Mouse (Mus musculus): ENCODE measurements around the gene Prkd2. TPM values are rescaled to one million over a fixed set of nuclear protein-coding genes. Genes with fewer than 3 reads are reported as not detected.
A peak's percentile ranks its signal among the peaks of the same experiment; 100 is the strongest.

The Prkd2 gene
- polyA plus RNA-seq, 1 experiment from 2014 or later, result 10.3 TPM

DNA sequence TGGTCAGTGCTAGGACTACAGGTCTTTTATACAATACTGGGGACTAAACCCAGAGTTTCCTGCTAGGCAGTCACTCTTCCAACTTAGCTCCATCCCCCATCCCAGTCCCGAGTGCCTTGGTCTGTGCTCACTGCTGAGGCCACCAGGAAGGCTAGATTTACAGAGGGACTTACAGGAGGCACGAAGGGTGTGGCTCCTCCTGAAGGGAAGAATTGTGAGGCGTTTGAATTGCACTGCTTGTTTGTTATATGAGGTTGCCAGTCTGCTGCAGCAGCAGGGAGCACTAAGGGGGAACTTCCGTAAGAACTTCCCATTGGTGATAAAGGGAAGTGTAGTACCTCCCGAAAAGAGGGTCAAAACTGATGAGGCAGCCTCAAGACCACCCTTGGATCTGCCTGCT is 37.9 kb downstream of the Prkd2 start:
- peaks cover 23% of the 10 kb centered on the region for H3K36me3 ChIP-seq (ENCODE audit: control insufficient read depth, insufficient read depth, low read length)
- H3K4me3 ChIP-seq (ENCODE audit: low read length), result no peak overlapping the region
- peaks cover 6% of the 10 kb centered on the region for H3K27me3 ChIP-seq (replicated peaks; ENCODE audit: control insufficient read depth, insufficient read depth, low read length)
- peak overlapping the region; percentile 30 for H3K9ac ChIP-seq (ENCODE audit: low read depth, low read length)
- peaks cover 7% of the 10 kb centered on the region for H3K9me3 ChIP-seq (ENCODE audit: control insufficient read depth, low read length)
- H3K4me1 ChIP-seq (ENCODE audit: control insufficient read depth, insufficient read depth, low read length), result peaks cover 22% of the 10 kb centered on the region
- peak overlapping the region; percentile 38; the same call in 1 of the 2 replicates for H3K27ac ChIP-seq (ENCODE audit: low read length)
- no peak overlapping the region for H3K4me2 ChIP-seq (ENCODE audit: low read depth, low read length)
- no peak for ATAC-seq
- 28% methylated on average over 5 of the region's 5 CpGs for WGBS

DNA sequence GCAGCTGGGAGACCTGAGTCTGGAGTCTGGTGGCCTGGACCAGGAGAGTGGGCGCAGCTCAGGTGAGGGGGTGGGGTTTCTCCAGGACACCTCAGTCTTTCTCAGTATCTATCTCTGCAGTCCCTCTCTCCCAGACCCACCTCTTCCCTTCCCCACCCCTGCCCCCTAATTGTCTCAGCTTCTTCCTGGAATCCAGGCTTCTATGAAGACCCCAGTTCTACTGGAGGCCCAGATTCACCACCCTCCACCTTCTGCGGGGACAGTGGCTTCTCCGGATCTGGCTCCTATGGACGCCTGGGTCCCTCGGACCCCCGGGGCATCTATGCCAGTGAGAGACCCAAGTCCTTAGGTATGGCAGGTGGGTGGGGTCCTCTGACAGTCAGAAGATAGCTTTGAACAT is 40.5 kb downstream of the Prkd2 start:
- Histone ChIP-seq H3K4me3 (ENCODE audit: low read length) (no peak overlapping the region), H3K4me2 (ENCODE audit: low read depth, low read length) (no peak overlapping the region), H3K4me1 (ENCODE audit: control insufficient read depth, insufficient read depth, low read length) (peaks cover 15% of the 10 kb centered on the region), H3K9ac (ENCODE audit: low read depth, low read length) (0 out of 2 replicates have a peak overlapping the region, but pooled peaks have one; percentile 5), H3K27ac (ENCODE audit: low read length) (no peak overlapping the region), H3K27me3 (replicated peaks; ENCODE audit: control insufficient read depth, insufficient read depth, low read length) (peaks cover 15% of the 10 kb centered on the region), H3K36me3 (ENCODE audit: control insufficient read depth, insufficient read depth, low read length) (peaks cover 32% of the 10 kb centered on the region), H3K9me3 (ENCODE audit: control insufficient read depth, low read length) (peaks cover 15% of the 10 kb centered on the region)
- ATAC-seq, result no peak
- WGBS, result 91% methylated on average over 6 of the region's 6 CpGs

DNA sequence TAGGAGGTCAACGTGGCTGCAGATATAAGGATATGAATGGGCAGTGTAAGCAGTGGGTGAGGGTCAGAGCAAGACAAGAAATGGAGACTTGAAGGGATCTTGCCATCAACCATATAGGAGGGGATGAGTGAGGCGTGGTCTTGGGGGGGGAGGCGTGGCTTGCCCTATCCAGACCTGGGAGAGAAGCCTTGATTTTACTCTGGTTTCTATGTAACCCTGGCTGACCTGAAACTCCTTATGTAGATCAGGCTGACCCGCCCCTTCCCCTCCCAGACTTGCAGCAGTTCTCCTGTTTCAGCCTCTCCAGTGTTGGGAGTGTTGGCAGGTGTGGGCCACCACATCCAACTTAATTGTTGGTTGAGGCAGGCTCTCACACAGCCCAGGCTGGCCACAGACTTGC is 41.6 kb downstream of the Prkd2 start:
- ATAC-seq, result no peak
- Histone ChIP-seq H3K27me3 (replicated peaks; ENCODE audit: control insufficient read depth, insufficient read depth, low read length) (peaks cover 15% of the 10 kb centered on the region), H3K4me1 (ENCODE audit: control insufficient read depth, insufficient read depth, low read length) (peaks cover 11% of the 10 kb centered on the region; the same call in 1 of the 2 replicates), H3K4me2 (ENCODE audit: low read depth, low read length) (no peak overlapping the region), H3K27ac (ENCODE audit: low read length) (no peak overlapping the region), H3K4me3 (ENCODE audit: low read length) (no peak overlapping the region), H3K36me3 (ENCODE audit: control insufficient read depth, insufficient read depth, low read length) (peaks cover 32% of the 10 kb centered on the region), H3K9me3 (ENCODE audit: control insufficient read depth, low read length) (peaks cover 15% of the 10 kb centered on the region), H3K9ac (ENCODE audit: low read depth, low read length) (no peak overlapping the region)
- 78% methylated on average over 4 of the region's 4 CpGs for WGBS

DNA sequence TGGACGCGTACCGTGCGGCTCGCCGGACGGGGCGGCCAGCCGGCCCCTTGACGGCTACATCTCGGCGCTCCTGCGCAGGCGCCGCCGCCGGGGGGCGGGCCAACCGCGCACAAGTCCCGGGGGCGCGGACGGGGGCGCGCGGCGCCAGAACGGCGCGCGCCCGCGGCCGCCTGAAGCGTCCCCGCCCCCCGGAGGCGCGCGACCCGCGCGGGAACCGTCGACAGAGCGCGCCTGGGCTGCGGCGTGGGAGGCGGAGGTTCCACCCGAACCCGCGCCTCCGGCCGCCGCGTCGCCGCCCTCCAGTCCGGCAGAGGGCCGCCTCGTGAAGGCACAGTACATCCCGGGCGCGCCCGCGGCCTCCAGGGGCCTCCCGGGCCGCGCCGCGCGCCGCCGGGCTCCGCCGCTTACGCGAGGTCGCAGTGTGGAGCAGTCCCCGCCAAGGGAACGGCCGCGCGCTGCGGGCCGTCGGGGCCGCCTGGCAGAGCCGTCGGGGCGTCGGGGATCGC is 42.6 kb downstream of the Prkd2 start:
- ATAC-seq, result 0 out of 2 replicates have a peak, but pooled peaks have one; percentile 41
- Histone ChIP-seq H3K36me3 (ENCODE audit: control insufficient read depth, insufficient read depth, low read length) (peaks cover 32% of the 10 kb centered on the region), H3K9ac (ENCODE audit: low read depth, low read length) (0 out of 2 replicates have a peak overlapping the region, but pooled peaks have one; percentile 40), H3K4me1 (ENCODE audit: control insufficient read depth, insufficient read depth, low read length) (peaks cover 9% of the 10 kb centered on the region; the same call in 1 of the 2 replicates), H3K27me3 (replicated peaks; ENCODE audit: control insufficient read depth, insufficient read depth, low read length) (peaks cover 15% of the 10 kb centered on the region), H3K4me3 (ENCODE audit: low read length) (peak overlapping the region; percentile 42), H3K9me3 (ENCODE audit: control insufficient read depth, low read length) (peaks cover 15% of the 10 kb centered on the region), H3K4me2 (ENCODE audit: low read depth, low read length) (peak overlapping the region; percentile 44), H3K27ac (ENCODE audit: low read length) (no peak overlapping the region)
- WGBS, result 22% methylated on average over 84 of the region's 95 CpGs

DNA sequence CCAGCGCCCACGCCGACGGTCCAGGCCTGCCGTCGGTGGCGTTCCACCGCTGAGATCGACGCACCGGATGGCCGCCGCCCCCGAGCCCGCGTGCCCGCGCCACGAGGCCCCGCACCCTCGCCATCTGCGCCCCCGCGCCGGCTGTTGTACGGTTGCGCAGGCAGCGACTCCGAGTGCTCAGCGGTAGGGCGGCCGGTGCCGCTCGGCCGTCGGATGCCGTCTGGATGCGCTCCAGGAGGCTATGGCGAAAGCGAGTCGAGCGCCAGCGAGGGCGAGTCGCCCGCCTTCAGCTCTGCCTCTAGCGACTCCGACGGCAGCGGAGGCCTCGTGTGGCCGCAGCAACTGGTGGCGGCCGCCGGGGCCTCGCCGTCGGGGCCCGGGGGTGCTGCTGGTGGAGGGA is 43.2 kb downstream of the Prkd2 start:
- H3K36me3 ChIP-seq (ENCODE audit: control insufficient read depth, insufficient read depth, low read length), result peaks cover 32% of the 10 kb centered on the region
- no peak for ATAC-seq
- H3K4me2 ChIP-seq (ENCODE audit: low read depth, low read length), result peak overlapping the region; percentile 44; the same call in 1 of the 2 replicates
- WGBS, result 50% methylated on average over 59 of the region's 59 CpGs
- H3K27ac ChIP-seq (ENCODE audit: low read length), result no peak overlapping the region
- H3K9me3 ChIP-seq (ENCODE audit: control insufficient read depth, low read length), result peaks cover 15% of the 10 kb centered on the region
- H3K9ac ChIP-seq (ENCODE audit: low read depth, low read length), result 0 out of 2 replicates have a peak overlapping the region, but pooled peaks have one; percentile 40
- peaks cover 8% of the 10 kb centered on the region; the same call in 1 of the 2 replicates for H3K4me1 ChIP-seq (ENCODE audit: control insufficient read depth, insufficient read depth, low read length)
- H3K4me3 ChIP-seq (ENCODE audit: low read length), result peak overlapping the region; percentile 42
- H3K27me3 ChIP-seq (replicated peaks; ENCODE audit: control insufficient read depth, insufficient read depth, low read length), result peaks cover 19% of the 10 kb centered on the region

DNA sequence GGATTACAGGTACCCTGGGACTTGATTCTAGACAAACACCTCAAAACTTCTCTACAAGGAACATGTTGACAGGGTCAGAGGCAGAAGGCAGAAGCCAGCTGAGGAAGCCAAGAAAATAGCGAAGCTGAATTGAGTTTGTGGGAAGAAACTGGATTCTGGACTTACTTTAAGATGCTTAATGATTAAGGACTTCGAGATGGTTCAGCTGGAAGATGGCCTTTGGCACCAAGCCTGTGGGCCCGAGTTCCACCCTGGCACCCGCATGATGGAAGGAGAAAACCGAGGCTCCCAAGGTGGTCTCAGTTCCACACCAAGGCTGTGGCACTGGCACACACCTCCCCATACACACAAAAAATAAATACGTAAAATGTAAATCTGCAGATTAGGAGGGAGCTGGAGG is 47.8 kb downstream of the Prkd2 start:
- peaks cover 9% of the 10 kb centered on the region for H3K9me3 ChIP-seq (ENCODE audit: control insufficient read depth, low read length)
- 28% methylated on average over 6 of the region's 6 CpGs for WGBS
- H3K4me3 ChIP-seq (ENCODE audit: low read length), result peak overlapping the region; percentile 32
- ATAC-seq, result no peak
- peaks cover 32% of the 10 kb centered on the region for H3K27me3 ChIP-seq (replicated peaks; ENCODE audit: control insufficient read depth, insufficient read depth, low read length)
- H3K36me3 ChIP-seq (ENCODE audit: control insufficient read depth, insufficient read depth, low read length), result peaks cover 10% of the 10 kb centered on the region
- H3K4me1 ChIP-seq (ENCODE audit: control insufficient read depth, insufficient read depth, low read length), result peaks cover 32% of the 10 kb centered on the region
- peak overlapping the region; percentile 70 for H3K4me2 ChIP-seq (ENCODE audit: low read depth, low read length)
- H3K27ac ChIP-seq (ENCODE audit: low read length), result peak overlapping the region; percentile 94
- H3K9ac ChIP-seq (ENCODE audit: low read depth, low read length), result no peak overlapping the region

DNA sequence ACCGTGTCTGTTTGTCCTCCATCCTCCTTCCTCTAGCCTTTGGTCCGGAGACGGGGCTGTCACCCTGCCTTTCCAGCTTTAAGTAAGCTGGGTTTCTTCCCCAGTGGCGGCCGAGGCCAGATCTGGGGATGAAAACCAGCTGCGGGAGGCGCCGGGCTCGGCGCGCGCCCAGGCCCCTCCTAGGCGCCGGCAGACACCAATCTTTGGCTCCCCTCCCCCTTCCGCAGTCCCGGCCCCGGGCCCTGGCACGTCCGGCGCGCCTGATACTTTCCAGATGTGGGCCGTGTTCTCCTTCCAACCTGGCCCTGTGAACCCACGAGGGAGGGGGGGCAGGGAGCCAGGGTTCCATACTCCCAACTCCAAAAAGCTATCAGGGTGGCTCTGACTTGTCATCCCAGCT is 48.2 kb downstream of the Prkd2 start:
- H3K36me3 ChIP-seq (ENCODE audit: control insufficient read depth, insufficient read depth, low read length), result peaks cover 6% of the 10 kb centered on the region
- peaks cover 28% of the 10 kb centered on the region for H3K27me3 ChIP-seq (replicated peaks; ENCODE audit: control insufficient read depth, insufficient read depth, low read length)
- H3K9ac ChIP-seq (ENCODE audit: low read depth, low read length), result no peak overlapping the region; the same call in 1 of the 2 replicates
- ATAC-seq, result peak; percentile 69
- H3K4me3 ChIP-seq (ENCODE audit: low read length), result peak overlapping the region; percentile 32
- peak overlapping the region; percentile 70 for H3K4me2 ChIP-seq (ENCODE audit: low read depth, low read length)
- peaks cover 33% of the 10 kb centered on the region for H3K4me1 ChIP-seq (ENCODE audit: control insufficient read depth, insufficient read depth, low read length)
- H3K27ac ChIP-seq (ENCODE audit: low read length), result peak overlapping the region; percentile 94
- 2% methylated on average over 23 of the region's 23 CpGs for WGBS
- peaks cover 5% of the 10 kb centered on the region for H3K9me3 ChIP-seq (ENCODE audit: control insufficient read depth, low read length)

DNA sequence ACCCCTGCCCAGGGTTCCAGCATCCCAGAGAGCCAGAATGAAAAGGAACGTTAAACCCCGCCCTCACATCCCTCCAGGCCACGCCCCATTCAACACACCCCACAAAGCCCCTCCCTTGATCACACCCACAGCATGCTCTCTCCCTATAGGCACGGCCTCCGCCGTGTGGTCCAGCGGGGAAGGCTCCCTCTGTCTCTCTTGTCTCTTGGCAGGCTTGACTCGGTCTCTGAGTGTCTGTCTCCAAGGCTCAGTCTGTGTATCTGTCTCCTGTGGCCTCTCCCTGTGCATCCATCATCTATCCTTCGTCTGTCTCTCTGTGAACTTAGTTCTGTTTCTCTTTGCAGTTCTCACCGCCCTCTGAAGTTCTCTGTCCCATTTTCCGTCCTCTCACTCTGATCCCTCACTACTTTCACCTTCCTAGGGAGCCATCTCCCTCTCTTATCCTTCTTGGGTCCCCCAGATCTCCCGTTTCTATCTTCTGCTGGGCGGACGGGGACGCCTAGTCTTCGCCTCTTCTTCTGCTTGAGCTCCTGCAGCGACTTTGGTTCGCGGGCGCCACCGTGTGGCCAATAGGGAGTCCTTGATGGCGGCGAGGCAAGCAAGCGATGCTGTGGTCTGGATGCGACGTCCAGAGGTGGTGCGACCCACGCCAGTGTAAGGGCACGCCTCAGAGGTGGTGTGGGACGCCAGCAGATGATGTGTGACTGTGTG is 49.1 kb downstream of the Prkd2 start, which contains the start of gene Gng8:
Gng8 (plus strand) TSS at position 146 of the 711 bp plus-strand sequence.
- WGBS, result under 1% methylated on average over 30 of the region's 30 CpGs
- peaks cover 33% of the 10 kb centered on the region for H3K4me1 ChIP-seq (ENCODE audit: control insufficient read depth, insufficient read depth, low read length)
- peak within 1 kb of the TSS; percentile 36 for H3K9ac ChIP-seq (ENCODE audit: low read depth, low read length)
- no peaks in the 10 kb centered on the region for H3K9me3 ChIP-seq (ENCODE audit: control insufficient read depth, low read length)
- H3K36me3 ChIP-seq (ENCODE audit: control insufficient read depth, insufficient read depth, low read length), result no peaks in the 10 kb centered on the region
- peak within 1 kb of the TSS; percentile 94 for H3K27ac ChIP-seq (ENCODE audit: low read length)
- peaks cover 23% of the 10 kb centered on the region for H3K27me3 ChIP-seq (replicated peaks; ENCODE audit: control insufficient read depth, insufficient read depth, low read length)
- ATAC-seq, result peak; percentile 85
- H3K4me3 ChIP-seq (ENCODE audit: low read length), result peak within 1 kb of the TSS; percentile 32
- H3K4me2 ChIP-seq (ENCODE audit: low read depth, low read length), result peak within 1 kb of the TSS; percentile 70

DNA sequence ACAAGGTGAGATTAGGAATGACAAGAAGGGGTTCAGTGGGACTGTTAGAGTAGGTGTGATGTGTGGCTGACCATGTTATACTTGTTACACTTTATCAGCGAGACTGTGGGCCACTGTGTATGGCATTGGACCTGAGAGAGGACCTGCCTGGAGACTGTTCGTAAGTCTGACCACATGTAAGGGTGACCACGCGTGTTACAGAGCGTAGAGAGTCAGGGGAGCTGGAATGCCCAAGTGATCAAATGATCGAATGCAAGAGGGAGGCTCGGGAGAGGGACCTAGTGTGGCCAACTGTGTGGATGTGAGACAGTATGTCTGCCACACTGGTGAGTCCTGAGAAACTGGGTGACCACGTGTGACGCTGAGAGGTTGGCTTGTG is 49.6 kb downstream of the Prkd2 start:
- H3K9me3 ChIP-seq (ENCODE audit: control insufficient read depth, low read length), result no peaks in the 10 kb centered on the region
- WGBS, result 36% methylated on average over 9 of the region's 9 CpGs
- H3K4me3 ChIP-seq (ENCODE audit: low read length), result peak overlapping the region; percentile 32
- peak overlapping the region; percentile 14; the same call in 1 of the 2 replicates for H3K9ac ChIP-seq (ENCODE audit: low read depth, low read length)
- H3K27me3 ChIP-seq (replicated peaks; ENCODE audit: control insufficient read depth, insufficient read depth, low read length), result peaks cover 23% of the 10 kb centered on the region
- H3K4me1 ChIP-seq (ENCODE audit: control insufficient read depth, insufficient read depth, low read length), result peaks cover 33% of the 10 kb centered on the region
- no peak overlapping the region for H3K27ac ChIP-seq (ENCODE audit: low read length)
- no peak for ATAC-seq
- H3K36me3 ChIP-seq (ENCODE audit: control insufficient read depth, insufficient read depth, low read length), result no peaks in the 10 kb centered on the region
- H3K4me2 ChIP-seq (ENCODE audit: low read depth, low read length), result peak overlapping the region; percentile 70
